Mouse (Mus musculus): ENCODE measurements at regions not wholly inside any gene's neighbourhood (a gene's known extent, or its start where the extent isn't known, plus 50 kb on each side); places are given as distances from the start of the nearest gene placed in this dataset.
A peak's percentile ranks its signal among the peaks of the same experiment; 100 is the strongest.

DNA sequence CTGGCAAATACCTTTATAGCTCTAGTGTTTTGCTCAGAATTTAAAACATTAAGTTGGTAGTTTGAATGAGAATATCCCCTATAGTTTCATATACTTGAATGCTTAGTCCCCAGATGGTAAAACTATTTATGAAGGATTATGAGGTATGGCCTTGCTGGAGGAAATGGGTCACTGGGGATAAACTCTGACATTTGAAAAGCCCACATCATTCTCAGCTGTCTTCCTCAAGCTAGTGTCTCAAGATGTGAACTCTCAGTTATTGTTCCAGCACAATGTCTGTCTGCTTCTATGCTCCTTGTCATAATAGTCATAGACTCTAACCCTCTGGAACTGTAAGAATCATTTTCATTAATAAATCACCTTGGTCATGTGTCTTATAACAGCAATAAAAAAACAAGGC is 2004.1 kb upstream of the Gm8797 start:
- Histone ChIP-seq H3K4me3 (ENCODE audit: low read depth, low read length) (no peak overlapping the region), H3K9ac (ENCODE audit: low read length) (no peak overlapping the region), H3K27ac (ENCODE audit: low read depth, low read length) (no peak overlapping the region), H3K36me3 (ENCODE audit: control insufficient read depth, insufficient read depth, low read length) (no peaks in the 10 kb centered on the region), H3K27me3 (ENCODE audit: control insufficient read depth, insufficient read depth, low read length) (no peaks in the 10 kb centered on the region), H3K9me3 (ENCODE audit: control insufficient read depth, low read length) (no peaks in the 10 kb centered on the region), H3K4me2 (ENCODE audit: low read depth) (no peak overlapping the region), H3K4me1 (ENCODE audit: control insufficient read depth, insufficient read depth, low read length) (no peaks in the 10 kb centered on the region)
- ATAC-seq (ENCODE audit: insufficient read depth, low FRiP score, low TSS enrichment) (no peak), DNase-seq (ENCODE audit: low spot score) (no peak)

DNA sequence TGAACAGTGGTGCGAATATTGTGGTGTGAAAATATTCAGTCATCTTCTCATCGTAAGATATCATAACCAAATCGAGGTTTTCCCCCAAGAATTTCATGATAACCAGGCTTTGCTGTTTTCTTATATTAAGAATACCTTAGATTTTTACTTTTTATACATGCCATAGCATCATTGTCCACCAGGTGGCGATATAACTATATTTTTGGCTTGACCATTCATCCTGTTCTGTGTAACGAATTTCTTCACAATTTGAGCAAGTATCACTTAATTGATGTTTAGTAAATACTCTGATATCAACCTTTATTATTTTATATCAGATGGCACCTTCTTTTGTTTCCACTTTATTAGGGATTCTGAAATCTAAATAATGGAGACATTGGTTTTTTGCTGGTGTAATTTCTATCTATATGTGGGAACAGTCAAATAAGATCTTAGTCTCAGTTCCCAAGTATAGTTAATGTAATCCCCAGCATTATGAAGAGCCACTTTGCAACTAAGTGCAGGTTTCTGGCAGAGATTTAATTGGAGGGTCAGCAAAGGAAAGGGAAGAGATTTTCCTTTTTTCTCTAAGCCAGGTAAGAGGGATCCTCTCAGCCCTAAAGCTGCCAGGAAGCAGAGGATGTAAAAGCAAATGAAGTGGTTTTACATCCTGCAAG is 1998.9 kb upstream of the Gm8797 start:
- Histone ChIP-seq H3K27me3 (ENCODE audit: control insufficient read depth, insufficient read depth, low read length) (no peaks in the 10 kb centered on the region), H3K27ac (ENCODE audit: low read depth, low read length) (no peak overlapping the region), H3K9ac (ENCODE audit: low read length) (no peak overlapping the region), H3K36me3 (ENCODE audit: control insufficient read depth, insufficient read depth, low read length) (no peaks in the 10 kb centered on the region), H3K9me3 (ENCODE audit: control insufficient read depth, low read length) (no peaks in the 10 kb centered on the region), H3K4me1 (ENCODE audit: control insufficient read depth, insufficient read depth, low read length) (no peaks in the 10 kb centered on the region), H3K4me3 (ENCODE audit: low read depth, low read length) (no peak overlapping the region), H3K4me2 (ENCODE audit: low read depth) (no peak overlapping the region)
- DNase-seq (ENCODE audit: low spot score) (no peak), ATAC-seq (ENCODE audit: insufficient read depth, low FRiP score, low TSS enrichment) (peak; percentile 65; the same call in 1 of the 2 replicates)
- 14% methylated on average over 5 of the region's 5 CpGs for WGBS

DNA sequence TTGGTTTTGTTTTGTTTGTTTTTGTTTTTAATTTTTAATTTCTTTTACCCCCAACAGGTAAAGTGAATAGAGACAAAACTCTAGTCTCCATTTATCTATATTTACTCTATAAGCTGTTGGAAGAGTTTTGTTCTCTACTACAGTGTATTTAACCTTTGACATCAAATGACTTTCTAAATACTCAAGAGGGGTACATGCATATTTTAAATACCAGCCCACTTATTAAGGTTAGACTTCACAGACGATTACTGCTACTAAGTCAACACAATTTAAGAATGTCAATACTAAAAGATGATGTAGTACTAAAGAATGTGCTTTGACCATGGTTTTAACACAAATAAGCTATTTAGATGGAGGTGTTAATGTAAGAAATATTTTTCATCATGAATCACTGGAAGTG is 1989.3 kb upstream of the Gm8797 start:
- ATAC-seq (ENCODE audit: insufficient read depth, low FRiP score, low TSS enrichment) = no peak
- WGBS = 65% methylated on average over 1 of the region's 1 CpGs
- DNase-seq (ENCODE audit: low spot score) = no peak
- no peak overlapping the region for H3K4me3 ChIP-seq (ENCODE audit: low read depth, low read length)
- no peak overlapping the region for H3K27ac ChIP-seq (ENCODE audit: low read depth, low read length)
- H3K27me3 ChIP-seq (ENCODE audit: control insufficient read depth, insufficient read depth, low read length) = no peaks in the 10 kb centered on the region
- H3K9me3 ChIP-seq (ENCODE audit: control insufficient read depth, low read length) = no peaks in the 10 kb centered on the region
- H3K36me3 ChIP-seq (ENCODE audit: control insufficient read depth, insufficient read depth, low read length) = no peaks in the 10 kb centered on the region
- H3K9ac ChIP-seq (ENCODE audit: low read length) = no peak overlapping the region
- H3K4me2 ChIP-seq (ENCODE audit: low read depth) = no peak overlapping the region
- no peaks in the 10 kb centered on the region for H3K4me1 ChIP-seq (ENCODE audit: control insufficient read depth, insufficient read depth, low read length)

DNA sequence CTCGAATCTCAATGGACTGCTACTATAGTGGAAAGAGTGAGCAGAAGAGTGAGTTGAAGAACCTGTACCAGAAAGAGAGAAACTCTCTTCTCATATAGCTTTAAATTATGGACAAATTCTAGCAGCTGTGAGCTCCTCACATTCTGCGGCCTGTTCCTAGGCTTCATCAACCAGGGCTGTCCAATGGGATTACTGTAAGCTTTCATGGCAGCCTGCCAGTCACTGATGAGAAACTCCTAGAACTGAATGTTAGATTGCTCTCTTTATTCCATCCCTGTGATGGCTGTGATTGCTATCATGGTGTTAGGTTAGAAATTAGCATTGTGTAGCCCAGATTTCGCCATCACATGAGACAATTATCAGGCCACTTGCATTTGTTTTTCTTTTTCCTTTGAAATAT is 1966.4 kb upstream of the Gm8797 start:
- no peak for ATAC-seq (ENCODE audit: insufficient read depth, low FRiP score, low TSS enrichment)
- Histone ChIP-seq H3K9ac (ENCODE audit: low read length) (no peak overlapping the region), H3K9me3 (ENCODE audit: control insufficient read depth, low read length) (no peaks in the 10 kb centered on the region), H3K27ac (ENCODE audit: low read depth, low read length) (no peak overlapping the region), H3K4me3 (ENCODE audit: low read depth, low read length) (no peak overlapping the region), H3K4me1 (ENCODE audit: control insufficient read depth, insufficient read depth, low read length) (no peaks in the 10 kb centered on the region), H3K36me3 (ENCODE audit: control insufficient read depth, insufficient read depth, low read length) (no peaks in the 10 kb centered on the region), H3K4me2 (ENCODE audit: low read depth) (no peak overlapping the region), H3K27me3 (ENCODE audit: control insufficient read depth, insufficient read depth, low read length) (no peaks in the 10 kb centered on the region)
- no peak for DNase-seq (ENCODE audit: low spot score)
- WGBS = 91% methylated on average over 3 of the region's 3 CpGs

DNA sequence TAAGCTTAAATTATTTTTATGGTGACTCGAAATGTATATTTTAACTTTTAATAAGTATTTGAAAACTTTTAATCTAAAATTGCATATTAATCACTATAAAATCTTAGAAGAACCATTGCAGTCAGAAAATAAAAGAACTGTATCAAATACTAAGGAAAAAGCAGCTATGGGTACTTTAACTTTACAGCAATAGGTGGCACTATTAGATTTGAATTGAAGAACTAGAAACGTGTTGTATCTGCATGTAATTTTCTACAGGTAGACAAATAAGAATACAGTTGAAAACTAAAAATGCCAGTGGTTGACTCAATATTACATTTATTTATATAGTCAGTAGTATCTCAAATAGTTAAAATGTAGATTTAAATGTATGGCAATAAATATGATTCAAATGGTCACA is 1964.6 kb upstream of the Gm8797 start:
- DNase-seq (ENCODE audit: low spot score) (no peak), ATAC-seq (ENCODE audit: insufficient read depth, low FRiP score, low TSS enrichment) (no peak)
- no peak overlapping the region for H3K9ac ChIP-seq (ENCODE audit: low read length)
- 76% methylated on average over 2 of the region's 2 CpGs for WGBS
- H3K4me2 ChIP-seq (ENCODE audit: low read depth) = no peak overlapping the region
- H3K4me1 ChIP-seq (ENCODE audit: control insufficient read depth, insufficient read depth, low read length) = no peaks in the 10 kb centered on the region
- H3K4me3 ChIP-seq (ENCODE audit: low read depth, low read length) = no peak overlapping the region
- H3K36me3 ChIP-seq (ENCODE audit: control insufficient read depth, insufficient read depth, low read length) = no peaks in the 10 kb centered on the region
- H3K27ac ChIP-seq (ENCODE audit: low read depth, low read length) = no peak overlapping the region
- H3K9me3 ChIP-seq (ENCODE audit: control insufficient read depth, low read length) = no peaks in the 10 kb centered on the region
- no peaks in the 10 kb centered on the region for H3K27me3 ChIP-seq (ENCODE audit: control insufficient read depth, insufficient read depth, low read length)

DNA sequence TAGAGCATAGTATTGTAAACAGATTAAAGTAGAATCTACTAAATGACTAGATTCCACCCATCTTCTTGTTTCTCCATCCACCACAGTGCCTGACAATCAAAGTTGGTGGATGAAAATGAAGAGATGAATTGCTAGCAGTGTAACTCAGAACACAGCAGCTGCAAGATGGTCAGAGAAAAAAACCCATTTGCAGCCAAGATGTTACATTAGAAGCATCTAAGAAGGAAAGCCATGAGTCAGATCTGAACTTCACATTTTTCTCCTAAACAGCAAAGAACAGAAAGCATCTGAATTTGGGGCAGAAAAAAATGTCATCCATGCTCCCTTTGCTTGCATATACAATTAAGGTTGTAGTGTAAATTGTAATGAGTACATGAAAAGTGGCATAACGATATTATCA is 1942.8 kb upstream of the Gm8797 start:
- no peaks in the 10 kb centered on the region for H3K27me3 ChIP-seq (ENCODE audit: control insufficient read depth, insufficient read depth, low read length)
- no peak overlapping the region for H3K27ac ChIP-seq (ENCODE audit: low read depth, low read length)
- no peak overlapping the region for H3K9ac ChIP-seq (ENCODE audit: low read length)
- WGBS = 89% methylated on average over 1 of the region's 1 CpGs
- H3K4me2 ChIP-seq (ENCODE audit: low read depth) = no peak overlapping the region
- no peaks in the 10 kb centered on the region for H3K9me3 ChIP-seq (ENCODE audit: control insufficient read depth, low read length)
- H3K4me1 ChIP-seq (ENCODE audit: control insufficient read depth, insufficient read depth, low read length) = no peaks in the 10 kb centered on the region
- no peaks in the 10 kb centered on the region for H3K36me3 ChIP-seq (ENCODE audit: control insufficient read depth, insufficient read depth, low read length)
- no peak overlapping the region for H3K4me3 ChIP-seq (ENCODE audit: low read depth, low read length)
- DNase-seq (ENCODE audit: low spot score) (no peak), ATAC-seq (ENCODE audit: insufficient read depth, low FRiP score, low TSS enrichment) (no peak)

DNA sequence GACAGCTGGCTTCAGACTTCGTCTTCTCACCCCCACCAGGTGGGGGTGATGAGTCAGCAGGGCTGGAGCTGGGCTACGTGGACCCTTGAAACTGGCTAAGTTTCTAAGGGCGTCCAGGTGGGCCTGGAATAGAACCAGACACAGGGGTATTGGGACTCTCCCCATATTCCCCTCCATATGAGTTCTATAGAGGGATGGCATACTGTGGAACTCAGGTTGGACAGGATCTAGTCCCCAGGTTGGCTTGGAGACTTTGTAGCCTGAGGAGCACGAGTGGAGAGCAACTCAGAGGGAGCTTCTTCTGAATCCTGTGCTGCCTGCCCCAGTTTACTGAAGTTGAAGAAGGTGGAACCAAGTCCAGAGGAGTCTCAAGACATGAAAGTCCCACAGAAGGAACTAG is 1921.6 kb upstream of the Gm8797 start:
- DNase-seq (ENCODE audit: low spot score) (no peak), ATAC-seq (ENCODE audit: insufficient read depth, low FRiP score, low TSS enrichment) (no peak)
- 70% methylated on average over 4 of the region's 4 CpGs for WGBS
- Histone ChIP-seq H3K9me3 (ENCODE audit: control insufficient read depth, low read length) (no peaks in the 10 kb centered on the region), H3K4me3 (ENCODE audit: low read depth, low read length) (no peak overlapping the region), H3K36me3 (ENCODE audit: control insufficient read depth, insufficient read depth, low read length) (no peaks in the 10 kb centered on the region), H3K4me1 (ENCODE audit: control insufficient read depth, insufficient read depth, low read length) (no peaks in the 10 kb centered on the region), H3K27me3 (ENCODE audit: control insufficient read depth, insufficient read depth, low read length) (no peaks in the 10 kb centered on the region), H3K9ac (ENCODE audit: low read length) (no peak overlapping the region), H3K4me2 (ENCODE audit: low read depth) (no peak overlapping the region), H3K27ac (ENCODE audit: low read depth, low read length) (no peak overlapping the region)

DNA sequence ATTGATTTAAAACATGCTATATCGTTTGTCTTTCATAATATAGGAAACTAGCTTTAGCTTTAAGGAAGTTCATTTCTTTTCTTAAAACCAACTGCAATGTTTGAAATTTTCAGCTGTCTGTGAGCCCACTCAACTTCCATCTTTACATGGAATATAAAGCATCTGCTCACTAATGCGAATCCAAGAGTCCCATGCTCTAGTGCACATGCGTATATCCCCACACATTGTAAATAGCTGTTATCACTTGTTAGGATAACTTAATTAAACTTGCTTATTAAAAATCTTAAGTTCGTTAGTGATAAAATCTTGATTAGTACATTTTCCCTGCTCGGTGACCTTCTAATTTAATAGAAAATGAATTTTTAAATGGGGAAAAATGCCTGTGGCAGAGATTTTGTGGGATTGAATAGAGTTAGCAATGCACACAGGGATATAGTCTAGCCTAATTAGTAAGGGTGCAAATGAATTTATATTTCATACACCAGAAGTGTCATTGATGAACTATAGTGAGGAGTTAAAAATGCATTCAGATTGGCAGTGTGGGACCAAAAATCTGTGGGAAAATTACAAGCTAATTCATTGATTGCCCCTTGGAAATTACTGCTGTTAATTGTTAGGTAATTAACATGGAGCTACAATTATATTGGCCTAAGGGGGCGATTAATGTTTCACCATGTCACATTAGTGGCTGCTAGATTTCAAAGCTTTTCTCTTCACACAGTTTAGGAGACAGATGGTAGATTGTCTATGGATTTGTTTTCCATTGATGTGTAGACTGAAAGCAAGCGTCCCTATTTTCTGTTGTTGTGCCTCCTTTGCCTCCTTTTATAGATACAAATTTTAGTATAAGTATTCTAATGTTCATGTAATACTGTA is 1919.0 kb upstream of the Gm8797 start:
- DNase-seq (ENCODE audit: low spot score) (no peak), ATAC-seq (ENCODE audit: insufficient read depth, low FRiP score, low TSS enrichment) (peak; percentile 58; the same call in 1 of the 2 replicates)
- WGBS = 79% methylated on average over 7 of the region's 7 CpGs
- H3K4me1 ChIP-seq (ENCODE audit: control insufficient read depth, insufficient read depth, low read length) = no peaks in the 10 kb centered on the region
- H3K36me3 ChIP-seq (ENCODE audit: control insufficient read depth, insufficient read depth, low read length) = no peaks in the 10 kb centered on the region
- no peak overlapping the region for H3K27ac ChIP-seq (ENCODE audit: low read depth, low read length)
- no peak overlapping the region for H3K4me2 ChIP-seq (ENCODE audit: low read depth)
- H3K9me3 ChIP-seq (ENCODE audit: control insufficient read depth, low read length) = no peaks in the 10 kb centered on the region
- no peaks in the 10 kb centered on the region for H3K27me3 ChIP-seq (ENCODE audit: control insufficient read depth, insufficient read depth, low read length)
- H3K9ac ChIP-seq (ENCODE audit: low read length) = no peak overlapping the region
- H3K4me3 ChIP-seq (ENCODE audit: low read depth, low read length) = no peak overlapping the region

Data from neural tube, embryonic 11.5 days (tissue).